Comparison of ENCODE assay signal across 18 mouse cellular contexts in the genomic region with DNA sequence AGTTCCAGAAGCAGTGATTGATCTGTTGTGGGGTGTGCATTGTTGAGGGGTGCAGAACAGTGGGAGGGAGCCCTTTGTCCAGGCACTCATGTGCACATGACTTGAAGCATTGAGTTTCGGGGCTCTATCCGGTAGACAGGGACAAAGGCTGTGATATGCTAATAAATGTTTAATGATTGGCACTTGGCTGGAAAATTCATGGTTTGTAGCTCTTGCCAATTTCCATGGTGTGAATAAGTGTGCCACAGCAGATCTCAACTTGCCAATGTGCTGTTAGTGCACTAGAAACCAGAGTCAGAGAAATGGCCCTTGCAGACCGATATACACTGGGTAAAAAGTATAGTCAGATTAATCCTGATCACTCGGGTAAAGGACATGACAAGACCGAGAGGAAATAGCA.
"Had no signal": no experiment of that assay in that cellular context is flagged by ENCODE, and none has a peak within 500 bp of the region (broad histone marks: within the 10 kb centered on the region; RNA-seq: fewer than 3 reads in every experiment).

No protein-coding gene starts in this region.

- DNase-seq: lung, adult 18-20 months; lung, embryonic 14.5 days; lung, postnatal 10 days; lung, postnatal 4 days; retina, postnatal 1 day; right cerebral cortex, adult 18-20 months; right cerebral cortex, postnatal 25 days; right cerebral cortex, postnatal 4 days; spleen, adult 18-20 months; thymus, adult 18-20 months; thymus, postnatal 14 days; thymus, postnatal 36 days had no signal

- H3K9ac ChIP-seq: lung, embryonic 14.5 days; midbrain, embryonic 12.5 days; midbrain, embryonic 15.5 days; neural tube, embryonic 13.5 days; neural tube, embryonic 15.5 days had no signal

- H3K27ac ChIP-seq: midbrain, embryonic 10.5 days; midbrain, embryonic 12.5 days; midbrain, embryonic 15.5 days; neural tube, embryonic 13.5 days; neural tube, embryonic 15.5 days had no signal

- ATAC-seq: midbrain, embryonic 15.5 days had no signal

- H3K9me3 ChIP-seq: midbrain, embryonic 10.5 days; midbrain, embryonic 12.5 days; midbrain, embryonic 15.5 days; neural tube, embryonic 13.5 days; neural tube, embryonic 15.5 days had no signal

- H3K27me3 ChIP-seq: midbrain, embryonic 12.5 days; midbrain, embryonic 15.5 days; neural tube, embryonic 13.5 days; neural tube, embryonic 15.5 days had no signal

- H3K36me3 ChIP-seq: midbrain, embryonic 10.5 days; midbrain, embryonic 12.5 days; midbrain, embryonic 15.5 days; neural tube, embryonic 13.5 days; neural tube, embryonic 15.5 days had no signal

- H3K4me2 ChIP-seq: lung, embryonic 14.5 days; midbrain, embryonic 12.5 days; midbrain, embryonic 15.5 days; neural tube, embryonic 13.5 days; neural tube, embryonic 15.5 days had no signal

- H3K4me3 ChIP-seq: midbrain, embryonic 10.5 days; midbrain, embryonic 12.5 days; midbrain, embryonic 15.5 days; myocyte; neural tube, embryonic 13.5 days; neural tube, embryonic 15.5 days had no signal

- H3K4me1 ChIP-seq: midbrain, embryonic 10.5 days; midbrain, embryonic 12.5 days; midbrain, embryonic 15.5 days; neural tube, embryonic 13.5 days; neural tube, embryonic 15.5 days had no signal
